Mouse (Mus musculus): ENCODE results near the gene Nabp2.

Nabp2 gene

GRCm38 (mm10) chr10:128359226-128359625, 52.1 kb downstream of the Nabp2 start:
- DNase-seq (ENCODE audit: low read depth, low spot score) = no peak

DNA sequence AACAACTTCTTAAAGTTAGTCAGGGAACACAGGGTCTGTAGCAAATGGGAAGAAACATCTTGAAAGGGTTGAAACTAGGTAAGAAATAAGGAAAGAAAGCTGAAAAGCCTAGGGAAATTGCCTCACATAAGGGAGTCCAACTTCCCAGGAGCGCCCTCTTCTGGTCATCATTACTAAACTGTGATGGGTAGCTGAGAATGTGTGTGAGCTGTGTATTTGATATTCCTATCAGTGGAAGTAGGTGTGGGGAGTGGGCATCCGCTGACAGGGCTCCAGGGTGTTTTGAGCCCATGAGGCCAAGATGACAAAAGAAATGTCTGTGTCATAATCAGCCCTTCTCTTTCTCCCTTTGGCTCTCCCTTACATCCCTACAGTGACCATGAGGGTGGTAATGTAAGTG, 52.5 kb downstream of the Nabp2 start:
- peak; percentile 51 for DNase-seq (ENCODE audit: low read depth, low spot score)
